Mouse (Mus musculus) common myeloid progenitor, adult 5-6 weeks (primary cell): ENCODE results near the gene Kcnip1. TPM values are rescaled to one million over a fixed set of nuclear protein-coding genes. Genes with fewer than 3 reads are reported as not detected.
A peak's percentile ranks its signal among the peaks of the same experiment; 100 is the strongest.

Experiments used
- ATAC-seq: replicated peaks from 2 replicates; pipeline ENCODE4 v1.8.0; 2016; ENCODE audit warnings: low read depth, mild to moderate bottlenecking, moderate TSS enrichment, inconsistent platforms; ENCODE audit not compliant: poor library complexity, severe bottlenecking
- total RNA-seq: library from RNA; stranded (forward); fragments of 200-1000, 187-1606 nt; gene quantifications from 2 replicates; pipeline ENCODE4 v1.2.3, GENCODE M21; 2017

Kcnip1 gene
- total RNA-seq, 1 experiment from 2014 or later, result not detected

GRCm38 (mm10) chr11:33993496-33993895 lies 544 bp upstream of the Kcnip1 start:
- no peak for ATAC-seq

- ATAC-seq, result no peak
Measured at GRCm38 (mm10) chr11:33990002-33990401, 3.0 kb downstream of the Kcnip1 start.

- peak; percentile 70 for ATAC-seq
Measured at GRCm38 (mm10) chr11:33986525-33986924, 6.4 kb downstream of the Kcnip1 start.

GRCm38 (mm10) chr11:33980146-33980545 lies 12.8 kb downstream of the Kcnip1 start:
- no peak for ATAC-seq

GRCm38 (mm10) chr11:33975121-33975520 lies 17.8 kb downstream of the Kcnip1 start:
- no peak for ATAC-seq

- ATAC-seq, result no peak
Measured at GRCm38 (mm10) chr11:33974341-33975040, 18.5 kb downstream of the Kcnip1 start.

- ATAC-seq, result no peak
Measured at GRCm38 (mm10) chr11:33972114-33972513, 20.8 kb downstream of the Kcnip1 start.

- no peak for ATAC-seq
Measured at GRCm38 (mm10) chr11:33969199-33969598, 23.8 kb downstream of the Kcnip1 start.

- peak; percentile 89 for ATAC-seq
Measured at GRCm38 (mm10) chr11:33967708-33968107, 25.2 kb downstream of the Kcnip1 start.

- peak; percentile 74 for ATAC-seq
Measured at GRCm38 (mm10) chr11:33965380-33965779, 27.6 kb downstream of the Kcnip1 start.

GRCm38 (mm10) chr11:33962688-33963407 lies 30.1 kb downstream of the Kcnip1 start, which contains the start of gene Kcnmb1:
Gene Kcnmb1, plus strand, starts transcription at chr11:33963013.
- ATAC-seq, result no peak

GRCm38 (mm10) chr11:33962178-33962577 lies 30.8 kb downstream of the Kcnip1 start:
- ATAC-seq, result no peak

- peak; percentile 50; the same call in 1 of the 2 replicates for ATAC-seq
Measured at GRCm38 (mm10) chr11:33958713-33959112, 34.2 kb downstream of the Kcnip1 start.

- no peak for ATAC-seq
Measured at GRCm38 (mm10) chr11:33957595-33957994, 35.4 kb downstream of the Kcnip1 start.

- no peak for ATAC-seq
Measured at GRCm38 (mm10) chr11:33956623-33957022, 36.3 kb downstream of the Kcnip1 start.

- no peak for ATAC-seq
Measured at GRCm38 (mm10) chr11:33955982-33956381, 37.0 kb downstream of the Kcnip1 start.

- peak; percentile 58 for ATAC-seq
Measured at GRCm38 (mm10) chr11:33951684-33952625, 41.0 kb downstream of the Kcnip1 start.

- no peak for ATAC-seq
Measured at GRCm38 (mm10) chr11:33951155-33951554, 41.8 kb downstream of the Kcnip1 start.

- peak; percentile 26; the same call in 1 of the 2 replicates for ATAC-seq
Measured at GRCm38 (mm10) chr11:33946501-33946900, 46.5 kb downstream of the Kcnip1 start.

GRCm38 (mm10) chr11:33944786-33945328 lies 48.1 kb downstream of the Kcnip1 start:
- no peak; the same call in 1 of the 2 replicates for ATAC-seq
